Mouse (Mus musculus) c-Kit-positive CD71-positive TER-119-negative erythroid progenitor cells, embryonic 14.5 days (primary cell): ENCODE results near the gene Krt23.

ENCODE experiments used
- DNase-seq: peaks from one replicate; pipeline ENCODE4 v3.0.0-alpha.2; 2013; ENCODE audit warnings: low read depth

Gene Krt23

DNA sequence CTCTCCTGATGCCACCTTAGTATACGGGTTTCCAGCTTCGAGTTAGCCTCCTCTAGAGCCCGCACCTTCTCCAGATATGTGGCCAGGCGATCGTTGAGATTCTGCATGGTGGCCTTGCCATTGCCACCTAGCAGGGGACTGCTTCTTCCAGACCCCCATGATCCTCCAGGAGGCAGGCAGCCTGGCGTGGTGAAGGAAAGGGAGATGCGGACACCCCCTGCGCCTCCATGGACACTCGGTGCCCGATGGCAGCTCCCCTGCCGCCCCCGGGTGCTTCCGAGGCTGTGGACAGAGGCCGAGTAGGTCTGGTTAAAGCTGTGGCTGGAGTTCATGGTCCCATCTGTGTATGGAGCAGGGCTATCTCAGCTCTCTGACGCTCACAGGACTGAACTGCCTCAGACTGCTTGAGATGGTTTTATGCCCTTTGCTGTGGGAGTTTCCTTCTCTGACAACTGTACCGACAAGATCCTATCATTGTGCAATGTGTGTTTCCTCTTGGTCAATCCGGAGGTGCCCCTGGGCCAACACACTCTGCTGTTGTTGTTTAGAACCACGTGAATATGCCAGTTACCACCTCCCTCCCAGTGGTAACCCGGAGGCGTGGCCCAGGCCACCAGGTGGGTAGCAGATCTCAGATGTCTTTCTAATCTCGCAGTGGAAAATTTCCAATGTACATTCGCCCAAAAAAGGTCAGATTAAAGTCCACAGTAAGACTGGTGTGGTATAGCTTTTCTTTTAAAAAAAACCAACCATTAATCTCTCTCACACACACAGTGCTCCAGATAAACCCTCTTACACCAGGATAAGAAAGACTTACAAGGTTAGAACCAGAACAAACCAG lies at the start of gene Krt23:
Gene Krt23, minus strand, starts transcription at position 405 of the 841 bp plus-strand sequence.
- DNase-seq = no peak

DNA sequence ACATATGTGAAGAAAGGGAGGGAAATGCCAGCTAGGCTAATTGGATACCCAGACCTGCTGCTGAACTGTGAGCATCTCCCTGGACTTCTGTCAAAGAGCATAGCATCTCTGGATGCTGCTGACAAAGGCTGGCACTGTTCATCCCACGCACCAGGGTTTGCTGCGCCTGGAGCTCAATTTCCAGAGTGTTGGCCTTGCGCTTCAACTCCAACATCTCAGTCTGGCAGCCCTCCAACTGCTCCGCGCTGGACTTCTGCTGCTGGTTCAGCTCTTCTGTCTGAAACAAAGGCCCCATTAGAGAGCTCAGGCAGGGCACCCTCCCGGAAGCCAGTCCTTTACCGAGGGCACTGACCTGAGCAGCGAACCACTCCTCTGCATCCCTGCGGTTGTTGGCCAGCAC lies 46.8 kb upstream of the Krt23 start:
- no peak for DNase-seq

DNA sequence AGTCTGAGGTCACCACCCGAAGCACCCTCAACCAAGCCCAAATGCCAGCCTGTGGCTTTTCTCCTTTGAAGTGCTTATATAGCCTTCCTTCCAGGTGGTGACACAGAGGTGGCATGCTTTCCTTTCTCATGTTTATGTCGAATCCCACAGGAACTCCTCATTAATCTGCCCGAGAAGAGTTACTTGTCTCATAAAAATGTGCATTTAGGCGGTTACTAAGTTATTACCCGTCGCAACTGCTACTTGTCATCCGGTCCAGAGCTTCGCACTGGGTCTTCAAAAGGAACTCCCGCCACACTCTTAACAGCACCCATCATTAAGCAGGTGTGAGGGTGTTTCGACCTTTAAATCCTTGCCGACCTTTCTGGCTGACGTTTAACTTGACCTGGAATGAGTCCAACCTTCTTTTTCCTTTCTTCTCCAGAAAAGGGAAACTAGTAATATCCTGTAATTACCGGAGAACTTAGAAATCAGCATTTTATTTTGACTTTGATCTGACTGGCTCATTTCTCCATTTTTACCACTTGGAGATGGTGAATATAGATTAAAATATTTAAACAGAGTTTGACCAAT lies 28.4 kb upstream of the Krt23 start, which contains the start of gene Krt39:
Gene Krt39, minus strand, starts transcription at position 51 of the 573 bp plus-strand sequence.
- DNase-seq = no peak

DNA sequence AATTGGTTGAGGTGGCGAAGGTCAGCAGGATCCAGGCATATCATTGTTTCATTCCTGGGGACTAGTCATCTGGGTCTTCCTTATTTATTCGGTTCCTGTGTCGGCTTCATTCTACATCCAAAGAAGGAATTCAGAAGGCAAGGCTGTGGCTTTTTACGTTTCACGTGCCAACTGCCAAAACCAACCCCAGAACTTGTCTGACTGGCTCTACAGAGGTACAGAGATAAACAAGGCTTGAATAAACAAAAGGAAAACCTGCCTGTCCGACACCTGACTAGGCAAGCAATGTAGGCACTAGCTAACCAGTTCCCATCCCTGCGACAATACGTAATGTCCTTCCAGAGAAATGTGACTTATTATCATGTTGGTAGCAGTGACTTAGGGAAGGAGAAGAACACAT lies 21.2 kb upstream of the Krt23 start:
- no peak for DNase-seq

DNA sequence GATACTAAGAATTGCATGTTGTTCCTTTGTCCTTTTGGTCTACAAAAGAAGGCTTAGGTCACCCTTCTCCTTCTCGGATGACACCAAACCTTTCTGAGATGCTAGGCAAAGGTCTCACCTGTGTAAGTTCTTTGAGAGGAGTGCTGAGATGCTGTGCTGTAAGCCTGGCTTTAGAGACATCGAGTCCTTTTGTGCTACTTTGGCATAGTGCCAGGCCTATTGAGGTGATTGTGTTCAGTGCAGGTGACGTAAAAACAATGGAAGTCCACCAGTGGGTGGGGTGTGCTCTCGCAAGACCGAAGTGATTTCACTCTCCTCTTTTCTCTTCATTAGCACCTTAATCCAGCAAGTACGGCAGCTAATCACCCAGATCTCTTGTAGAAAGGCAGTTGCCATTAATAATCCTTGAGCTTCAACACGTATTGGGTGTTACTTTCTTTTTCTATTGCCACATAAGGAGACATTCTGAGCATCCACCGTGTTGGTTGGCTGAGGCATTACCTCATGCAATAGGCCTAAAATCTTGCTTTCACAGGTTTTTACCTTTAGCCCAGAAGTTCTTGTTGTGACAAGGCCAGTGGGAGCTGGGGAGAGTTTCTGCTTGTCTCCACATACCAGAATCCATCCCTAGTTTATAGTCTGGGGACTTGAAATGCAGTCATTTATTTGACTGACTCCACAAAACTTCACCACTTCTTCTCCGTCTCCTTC lies 7.3 kb upstream of the Krt23 start:
- no peak for DNase-seq

DNA sequence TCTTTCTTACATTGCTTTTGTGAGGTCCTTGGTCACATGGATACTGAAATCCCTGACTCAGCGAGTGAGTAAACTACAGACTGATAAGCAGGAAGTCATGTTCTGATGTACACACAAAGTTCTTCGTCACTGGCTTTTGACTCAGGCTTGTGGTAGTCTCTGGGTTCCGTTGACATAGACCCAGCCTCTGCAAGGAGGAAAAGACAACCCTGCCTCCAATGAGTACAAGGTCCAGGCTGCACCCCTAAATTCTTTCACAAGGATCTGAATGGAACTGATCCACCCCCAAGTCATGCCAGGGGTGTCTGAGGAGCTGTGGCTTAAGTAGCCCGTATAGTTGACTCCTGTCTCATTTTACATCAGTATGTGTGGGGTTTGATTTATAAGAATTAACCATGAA lies 3.5 kb upstream of the Krt23 start:
- DNase-seq = no peak

DNA sequence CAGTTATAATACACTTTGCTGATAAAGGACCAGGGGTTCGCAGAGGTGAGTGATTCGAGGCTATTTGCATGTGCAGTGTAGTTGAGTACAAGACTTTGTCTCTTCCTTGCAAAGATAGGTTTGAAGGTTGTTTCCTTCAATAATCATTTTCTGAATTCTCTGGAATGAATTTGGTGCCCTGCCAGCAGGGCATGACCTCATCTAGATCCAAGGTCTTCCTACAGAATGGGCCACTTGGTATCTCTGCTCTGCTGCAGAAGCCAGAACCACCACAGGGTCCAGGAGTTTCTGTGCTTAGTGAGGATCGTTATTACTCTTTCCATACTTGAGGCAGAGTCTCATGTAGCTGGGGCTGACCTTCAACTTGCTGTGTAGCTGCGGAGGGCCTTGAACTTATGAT lies 1.8 kb upstream of the Krt23 start:
- DNase-seq = no peak

DNA sequence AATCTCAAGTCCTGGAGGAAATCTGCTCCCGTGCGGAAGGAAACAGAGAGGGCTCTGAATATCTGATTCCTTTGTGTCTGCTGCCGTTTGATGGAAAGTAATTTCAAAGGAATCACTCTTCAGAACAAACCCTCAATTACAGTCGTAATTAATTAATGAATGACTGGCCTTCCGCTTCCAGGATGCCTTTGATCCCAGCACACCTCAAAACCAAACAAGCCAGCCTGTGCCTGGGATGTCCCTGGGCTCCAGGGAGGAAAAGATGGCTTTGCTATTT lies 575 bp upstream of the Krt23 start:
- DNase-seq = no peak

DNA sequence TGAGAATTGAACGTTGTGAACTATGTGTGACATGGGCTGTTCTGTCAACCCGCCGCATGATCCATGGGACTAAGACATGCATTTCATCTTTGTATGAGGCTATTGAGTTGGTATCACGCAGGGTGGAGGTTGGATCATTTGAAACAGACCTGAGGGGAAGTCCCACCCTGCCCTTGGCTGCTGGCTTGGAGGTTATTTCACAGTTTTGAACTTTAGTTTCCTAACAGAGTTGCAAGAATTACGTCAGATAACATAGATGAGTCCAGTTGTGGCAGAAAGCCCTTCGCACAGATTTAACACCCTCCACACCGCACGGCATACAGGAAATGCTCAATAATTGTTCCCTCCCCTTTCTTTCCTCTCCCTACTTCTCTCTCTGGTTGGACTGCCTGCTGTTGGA lies 1.9 kb downstream of the Krt23 start:
- DNase-seq = no peak

DNA sequence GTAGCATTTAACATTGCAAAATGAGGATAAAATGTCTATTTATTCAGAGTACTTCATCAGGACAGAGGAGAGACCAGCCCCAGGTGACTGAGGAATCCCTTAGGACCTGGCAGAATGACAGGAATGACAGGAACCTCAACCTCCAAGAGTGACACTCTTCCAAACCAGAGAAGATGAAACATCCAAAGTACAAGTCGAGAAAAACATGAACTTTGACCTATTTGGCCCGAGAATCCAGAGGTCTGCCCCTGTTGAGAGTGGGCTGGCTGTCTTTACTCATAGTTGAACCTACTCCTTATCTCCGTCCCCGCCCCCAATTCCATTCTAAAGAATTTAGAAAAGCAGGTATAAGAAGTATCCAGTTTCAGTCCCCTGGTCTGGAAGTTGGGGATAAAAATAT lies 2.3 kb downstream of the Krt23 start:
- DNase-seq = no peak

DNA sequence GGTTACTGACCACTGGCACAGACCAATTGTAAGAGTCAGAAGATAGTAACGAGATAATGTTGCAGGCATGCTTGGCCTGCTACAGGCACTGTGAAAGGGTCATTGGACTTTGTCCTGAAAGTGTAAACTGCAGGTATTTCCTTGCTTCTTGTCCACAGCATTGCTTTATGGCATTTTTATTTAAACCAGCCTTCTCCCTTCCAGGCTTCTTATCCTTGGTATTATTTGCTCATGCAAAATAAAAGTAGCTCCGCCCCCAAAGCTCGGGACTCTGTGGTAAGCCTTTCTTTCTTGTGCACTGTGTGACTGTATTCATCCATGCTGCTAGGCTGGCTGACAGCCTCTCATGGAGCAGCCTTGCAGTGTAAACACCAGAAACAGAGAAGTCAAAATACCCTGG lies 3.7 kb downstream of the Krt23 start:
- DNase-seq = no peak

DNA sequence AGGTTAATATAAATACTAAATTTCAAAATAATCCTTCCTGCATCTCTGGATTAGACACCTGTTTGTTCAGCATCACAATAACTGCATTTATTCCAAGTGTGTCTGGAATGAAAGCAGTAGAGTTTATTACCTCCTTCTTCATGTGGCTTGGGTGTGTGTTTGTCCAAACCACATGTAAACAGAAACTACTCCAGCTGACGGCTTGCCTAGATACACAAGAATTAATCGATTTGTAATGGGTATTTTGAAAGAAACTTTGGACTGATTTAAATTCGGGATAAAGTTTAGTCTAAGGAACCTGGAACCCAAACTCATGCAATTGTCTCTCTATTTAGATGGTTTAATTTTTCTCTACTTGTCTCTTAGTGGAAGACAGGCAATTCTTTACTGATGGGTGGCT lies 18.0 kb downstream of the Krt23 start:
- DNase-seq = no peak

DNA sequence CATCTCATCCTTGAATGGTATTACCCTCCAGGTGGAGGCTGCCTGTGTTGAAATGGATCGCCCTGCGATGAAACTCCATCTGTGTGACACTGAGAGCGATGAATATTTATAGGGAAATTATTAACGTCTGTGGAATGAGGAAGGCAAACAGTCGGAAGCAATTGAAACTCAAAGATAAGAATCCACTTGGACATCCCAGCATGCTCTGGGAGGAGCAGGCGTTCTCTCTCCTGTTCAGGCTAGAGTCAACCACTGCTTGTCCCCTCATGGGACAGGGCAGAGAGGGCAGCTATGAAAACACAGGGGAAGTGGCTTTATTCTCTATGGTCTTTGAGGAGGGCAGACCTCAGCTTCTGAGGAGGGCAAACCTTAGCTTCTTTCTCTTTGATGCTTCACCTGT lies 19.5 kb downstream of the Krt23 start:
- DNase-seq = no peak

DNA sequence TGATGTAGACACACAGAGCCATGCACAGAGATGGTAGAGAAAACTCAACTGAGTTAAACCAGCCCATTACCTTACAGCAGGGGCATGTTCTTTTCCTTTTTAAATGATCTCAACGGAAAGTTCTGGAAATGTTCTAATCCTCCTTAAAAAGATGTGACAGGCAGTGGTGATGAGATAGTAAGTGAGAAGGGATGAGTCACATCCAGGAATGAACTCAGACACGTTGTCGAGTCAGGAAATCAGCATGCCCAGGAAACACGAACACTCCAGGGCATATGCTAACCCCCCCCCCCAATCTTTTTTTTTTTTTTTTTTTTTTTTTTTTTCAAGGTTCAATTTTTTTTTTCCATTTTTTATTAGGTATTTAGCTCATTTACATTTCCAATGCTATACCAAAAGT lies 20.5 kb downstream of the Krt23 start:
- DNase-seq = no peak

DNA sequence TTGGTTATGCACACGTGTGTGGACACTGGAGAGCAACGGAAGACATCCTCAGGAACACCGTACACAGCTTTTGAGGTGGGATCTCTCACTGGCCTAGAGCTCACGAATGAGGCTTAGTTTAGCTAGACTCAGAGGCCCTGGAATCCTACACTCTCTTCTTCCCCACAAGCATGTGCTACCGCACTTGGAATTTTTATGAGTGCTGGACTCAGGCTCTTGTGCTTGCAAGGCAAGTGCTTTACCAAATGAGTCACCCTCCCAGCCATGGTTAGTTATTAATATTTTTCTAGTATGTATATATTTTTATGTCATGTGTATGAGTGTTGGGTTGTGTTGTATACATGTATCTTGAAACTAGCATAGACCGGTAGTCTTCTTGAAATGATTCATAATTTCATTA lies 21.0 kb downstream of the Krt23 start:
- DNase-seq = no peak

DNA sequence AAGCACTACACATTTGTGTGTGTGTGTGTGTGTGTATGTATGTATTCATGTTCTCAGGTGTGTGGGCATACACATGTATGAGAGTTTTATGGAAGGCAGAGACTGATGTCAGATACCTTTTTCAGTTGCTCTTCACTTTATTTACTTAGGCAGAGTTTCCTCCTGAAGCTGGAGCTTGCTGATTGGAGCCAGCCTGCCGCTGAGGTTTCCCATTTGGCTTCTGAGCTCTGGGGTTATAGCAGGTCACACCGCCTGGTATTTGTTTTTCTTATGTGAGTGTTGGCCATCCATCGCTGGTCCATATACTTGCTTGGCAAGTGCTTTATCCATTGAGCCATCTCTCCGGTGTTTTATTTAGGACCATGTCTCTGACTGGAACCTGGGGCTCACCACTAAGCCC lies 23.7 kb downstream of the Krt23 start:
- no peak for DNase-seq

DNA sequence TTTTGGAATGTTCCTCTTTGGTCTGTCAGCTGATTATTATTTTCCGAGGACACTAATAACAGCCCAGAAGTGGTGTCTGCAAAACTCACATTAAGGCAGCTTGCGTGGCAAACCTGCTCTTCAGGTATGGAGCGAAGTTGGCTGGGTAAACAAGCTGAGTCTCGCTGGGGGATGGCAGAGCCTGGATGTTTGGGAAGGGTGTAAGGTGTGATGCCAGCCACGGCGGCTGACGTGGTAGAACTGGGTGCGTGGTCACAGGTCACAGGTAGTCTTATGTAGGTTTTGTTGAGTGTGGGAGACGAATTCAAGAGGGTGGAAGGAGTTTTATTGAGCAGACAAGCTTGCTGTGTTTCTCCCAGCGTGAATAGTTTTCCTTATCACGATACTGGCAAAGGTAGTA lies 24.4 kb downstream of the Krt23 start:
- DNase-seq = no peak

DNA sequence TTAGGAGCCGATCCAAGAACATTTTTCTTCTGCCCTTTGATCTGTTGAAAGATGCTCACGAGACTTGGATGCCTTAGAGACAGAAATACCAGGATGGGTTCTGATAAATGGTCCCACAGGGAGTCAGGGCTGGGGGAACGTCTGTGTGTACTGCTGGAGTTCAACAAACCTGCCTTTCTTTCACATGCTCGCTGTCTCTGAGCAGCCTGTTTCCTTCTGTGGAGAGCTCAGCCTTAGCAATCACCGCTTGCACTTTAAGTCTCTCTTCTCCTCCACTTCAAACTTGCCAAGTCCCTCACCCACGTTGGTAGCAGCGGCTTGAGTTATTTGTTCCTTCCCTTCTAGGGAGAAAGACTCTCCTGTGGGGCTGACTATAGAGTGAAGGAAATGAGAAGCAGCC lies 26.6 kb downstream of the Krt23 start:
- DNase-seq = no peak

DNA sequence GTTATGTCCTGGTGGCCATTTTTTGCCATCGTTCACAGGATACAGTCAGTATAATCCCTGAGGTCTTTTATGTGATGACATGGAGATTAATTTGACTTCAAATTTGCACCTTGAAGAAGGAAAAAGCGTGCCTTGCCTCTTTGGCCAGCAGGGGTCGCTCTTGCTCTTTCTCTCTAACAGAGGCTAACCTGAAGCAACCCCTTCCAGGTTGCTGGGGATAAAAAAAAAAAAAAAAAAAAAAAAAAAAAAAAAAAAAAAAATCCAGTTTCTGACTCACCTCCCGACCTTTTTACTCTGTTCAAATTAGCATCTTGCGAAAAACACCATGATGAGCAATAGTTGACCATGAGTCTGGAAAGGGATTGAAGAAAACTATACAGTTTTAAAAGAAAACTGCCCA lies 28.1 kb downstream of the Krt23 start:
- DNase-seq = peak; percentile 39

DNA sequence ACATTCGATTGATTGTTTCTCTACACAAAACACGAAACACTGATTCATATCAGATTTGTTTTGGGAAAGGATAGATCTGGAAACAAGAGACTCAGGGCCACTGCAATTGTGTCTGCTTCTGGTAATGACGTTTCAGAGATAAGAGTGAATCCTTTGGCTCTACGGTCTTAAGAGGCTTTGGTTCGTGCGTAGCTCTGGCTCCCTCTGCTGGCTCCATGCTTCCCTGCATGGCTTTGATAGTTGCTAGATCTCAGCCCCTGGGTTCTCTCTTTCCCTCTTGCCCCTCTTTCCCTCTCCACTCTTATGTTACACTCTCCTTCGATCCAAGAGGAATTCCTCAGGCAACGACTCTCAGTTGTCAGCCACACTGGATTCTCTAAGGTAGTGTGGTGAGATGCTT lies 29.8 kb downstream of the Krt23 start:
- peak; percentile 13 for DNase-seq

DNA sequence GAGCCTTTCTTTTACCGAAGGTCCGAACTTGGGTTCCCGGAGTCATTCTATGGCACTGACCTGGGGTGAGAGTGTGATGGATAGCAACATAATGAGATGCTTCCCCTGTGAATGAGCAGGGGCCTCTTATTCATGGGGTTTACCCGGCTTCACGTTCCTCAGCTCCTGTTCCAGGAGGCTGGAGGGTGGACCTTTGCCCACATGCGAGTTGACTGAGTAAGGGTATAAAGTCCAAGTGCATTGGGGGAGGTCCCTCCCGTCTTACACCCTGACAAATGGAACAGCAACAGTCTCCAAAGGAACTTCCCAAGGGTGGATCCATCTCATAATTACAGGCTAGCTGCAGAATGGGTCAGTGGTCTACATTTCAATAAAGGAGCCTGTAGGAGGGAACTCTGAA lies 31.2 kb downstream of the Krt23 start:
- no peak for DNase-seq

DNA sequence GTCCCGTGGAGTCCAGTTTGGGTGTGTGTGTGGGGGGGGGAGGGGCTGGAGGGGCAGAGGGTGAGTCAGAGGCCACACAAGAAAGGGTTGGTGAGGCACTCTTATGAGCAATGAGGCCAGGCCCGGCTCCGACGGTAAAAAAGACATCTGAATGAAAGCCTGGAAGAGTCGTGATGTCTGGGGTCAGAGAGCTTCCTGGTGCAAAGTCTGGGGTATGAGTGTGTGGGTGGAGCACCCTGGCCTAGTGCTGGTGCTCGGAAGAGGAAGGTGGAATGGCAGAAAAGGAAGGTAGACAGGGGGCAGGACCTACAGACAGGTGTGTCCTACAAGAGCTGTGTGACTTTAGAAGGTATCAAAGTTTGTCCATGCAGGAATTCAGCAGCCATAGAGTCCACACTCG lies 34.0 kb downstream of the Krt23 start:
- no peak for DNase-seq

DNA sequence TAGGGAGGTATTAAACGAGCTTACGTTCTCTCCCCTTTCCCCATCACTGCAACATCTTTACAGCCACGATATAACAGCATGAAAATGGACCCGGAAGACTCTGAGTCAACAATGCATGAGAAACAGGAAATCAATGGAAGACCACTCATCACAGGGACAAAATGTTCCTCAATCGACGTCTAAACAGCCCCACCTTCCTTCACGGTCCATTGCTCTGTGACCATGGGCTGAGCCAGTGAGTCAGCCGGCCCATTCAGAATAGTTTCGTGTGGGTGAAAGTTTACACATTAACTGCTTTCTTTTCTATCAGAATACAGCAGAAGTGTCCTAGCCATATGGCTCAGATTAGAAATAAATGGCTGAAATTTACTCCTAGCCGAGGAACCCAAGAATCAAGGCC lies 38.2 kb downstream of the Krt23 start:
- DNase-seq = no peak

DNA sequence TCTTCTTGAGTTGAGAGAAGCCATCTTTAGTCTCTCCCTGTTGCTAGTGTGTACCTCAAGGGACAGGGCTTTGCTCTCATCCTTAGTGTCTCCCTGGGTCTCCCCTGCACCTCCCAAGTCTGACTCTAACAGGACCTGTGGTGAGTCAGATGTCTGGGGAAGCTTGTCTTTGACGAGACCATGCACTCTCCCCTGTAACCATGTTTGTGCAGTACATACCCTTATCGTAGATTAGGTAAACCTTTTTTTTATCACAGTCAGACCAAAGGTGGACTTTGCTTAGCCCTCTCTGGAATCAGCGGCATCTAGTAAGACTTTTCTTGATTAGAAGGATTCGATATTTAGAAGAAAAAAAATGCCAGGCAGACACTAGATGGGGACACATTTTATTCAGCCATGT lies 38.9 kb downstream of the Krt23 start:
- DNase-seq = no peak
